Mouse (Mus musculus): ENCODE measurements around the gene Armc10.
"Not testable (repeated sequence)": the region's sequence is repeated elsewhere in the genome, so short reads cannot be mapped to it uniquely, and the experiment has no call there.

DNA sequence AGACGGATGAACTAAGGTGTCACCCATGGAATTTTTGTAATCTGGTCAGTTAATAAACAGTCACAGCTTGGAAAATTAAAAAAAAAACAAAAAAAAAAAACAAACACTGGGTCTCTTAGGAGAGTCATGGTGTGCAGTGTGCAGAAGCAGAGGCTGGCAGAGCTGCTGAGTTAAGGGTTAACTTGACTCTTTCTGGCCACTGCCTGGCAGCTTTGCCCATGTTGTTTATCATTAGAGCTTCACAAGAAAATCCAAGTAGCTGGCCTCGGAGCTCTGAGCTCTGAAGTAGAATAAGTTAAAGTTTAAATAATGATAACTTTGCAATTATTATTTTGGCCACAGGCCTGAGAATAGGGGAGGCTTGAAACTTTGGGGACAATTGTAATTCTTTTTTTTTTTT is 46.1 kb upstream of the Armc10 start:
- not testable (repeated sequence) for TF ChIP-seq POLR2A (IDR thresholded peaks at IDR 0.05; ENCODE audit: insufficient read depth, low read length); CTCF (IDR thresholded peaks at IDR 0.05; ENCODE audit: low read depth, low read length)

Measured in ES-Bruce4 (cell line).